Mouse (Mus musculus) lung, adult 2 months (tissue): ENCODE data around the gene Ptpn1.

ENCODE experiments used
- CTCF ChIP-seq: fragments of 200-500 bp; IDR thresholded peaks from 2 replicates; pipeline ENCODE4 v1.5.1; 2011; ENCODE audit warnings: mild to moderate bottlenecking, low read length, control low read depth; ENCODE audit not compliant: insufficient read depth
- POLR2A ChIP-seq: fragments of 200-500 bp; IDR thresholded peaks from 2 replicates; pipeline ENCODE4 v1.6.1; 2011; ENCODE audit warnings: low read depth, mild to moderate bottlenecking, control low read depth, low read length, borderline replicate concordance; ENCODE audit errors: extremely low read depth

DNA sequence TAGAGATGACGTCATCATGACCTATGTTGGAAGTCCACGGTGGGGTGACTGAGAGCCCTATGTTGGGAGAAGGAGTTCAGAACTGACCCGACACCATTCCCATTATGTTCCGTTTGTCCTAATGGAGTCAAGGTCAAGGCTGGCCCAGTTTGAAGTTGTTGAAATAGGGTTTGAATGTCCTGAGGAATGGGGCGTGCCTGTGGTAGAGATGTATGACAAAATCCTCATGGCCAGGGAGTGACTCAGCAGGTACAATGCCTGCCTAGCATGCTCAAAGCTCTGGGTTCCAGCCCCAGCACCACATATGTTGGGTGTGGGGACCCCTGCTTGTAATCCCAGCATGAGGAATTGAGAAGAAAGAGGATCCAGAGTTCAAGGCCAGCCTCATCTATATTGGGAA, 20.3 kb upstream of the Ptpn1 start:
- no peak for TF ChIP-seq CTCF
- no peak for TF ChIP-seq POLR2A
